Comparison of ENCODE assay signal across 17 mouse cellular contexts in genomic region chr3:50387280-50387679, GRCm38 (mm10). TPM values are rescaled to one million over a fixed set of nuclear protein-coding genes. Genes with fewer than 3 reads are reported as not detected.
DNase-seq lines count a peak whose midpoint lies in the region; ATAC-seq lines count a peak whose summit lies in the region.
"Had no signal": no experiment of that assay in that cellular context is flagged by ENCODE, and none has a peak within 500 bp of the region (broad histone marks: within the 10 kb centered on the region; RNA-seq: fewer than 3 reads in every experiment).

No protein-coding gene starts in this region.

- no peak for DNase-seq in hindbrain, embryonic 11.5 days (ENCODE audit: low spot score)
- DNase-seq in hindbrain, embryonic 14.5 days (ENCODE audit: low spot score) = no peak
- DNase-seq in retina, postnatal 1 day = peak; percentile 34
- no peak for DNase-seq in retina, embryonic 14.5 days (ENCODE audit: low spot score)
- DNase-seq: cerebellum, adult 8-10 months; gastrocnemius, postnatal 36 days; liver; right cerebral cortex, postnatal 25 days; thymus, adult 18-20 months had no signal

- H3K9ac ChIP-seq in hindbrain, embryonic 11.5 days (ENCODE audit: low read depth, low read length) = no peak overlapping the region
- H3K9ac ChIP-seq in hindbrain, embryonic 14.5 days = no peak overlapping the region
- no peak overlapping the region for H3K9ac ChIP-seq in limb, embryonic 13.5 days
- H3K9ac ChIP-seq: intestine, embryonic 15.5 days; neural tube, embryonic 12.5 days; stomach, embryonic 15.5 days had no signal

- no peaks in the 10 kb centered on the region for H3K27me3 ChIP-seq in hindbrain, embryonic 11.5 days (ENCODE audit: control insufficient read depth, insufficient read depth, low read length)
- H3K27me3 ChIP-seq in hindbrain, embryonic 14.5 days (ENCODE audit: control insufficient read depth, insufficient read depth, low read length) = no peaks in the 10 kb centered on the region
- no peaks in the 10 kb centered on the region for H3K27me3 ChIP-seq in limb, embryonic 13.5 days
- H3K27me3 ChIP-seq: intestine, embryonic 15.5 days; neural tube, embryonic 12.5 days; stomach, embryonic 15.5 days had no signal

- no peak overlapping the region for H3K4me3 ChIP-seq in hindbrain, embryonic 11.5 days (ENCODE audit: low read depth, low read length)
- H3K4me3 ChIP-seq in hindbrain, embryonic 14.5 days (replicated peaks; ENCODE audit: low read length) = no peak overlapping the region
- no peak overlapping the region for H3K4me3 ChIP-seq in limb, embryonic 13.5 days
- H3K4me3 ChIP-seq: intestine, embryonic 15.5 days; neural tube, embryonic 12.5 days; stomach, embryonic 15.5 days had no signal

- no peaks in the 10 kb centered on the region for H3K9me3 ChIP-seq in hindbrain, embryonic 11.5 days (ENCODE audit: control insufficient read depth, low read length)
- H3K9me3 ChIP-seq in hindbrain, embryonic 14.5 days (ENCODE audit: control insufficient read depth, low read length) = peaks cover 8% of the 10 kb centered on the region
- no peaks in the 10 kb centered on the region for H3K9me3 ChIP-seq in limb, embryonic 13.5 days
- H3K9me3 ChIP-seq: intestine, embryonic 15.5 days; neural tube, embryonic 12.5 days; stomach, embryonic 15.5 days had no signal

- H3K4me2 ChIP-seq in hindbrain, embryonic 11.5 days (replicated peaks; ENCODE audit: low read depth, low read length) = no peak overlapping the region
- H3K4me2 ChIP-seq in hindbrain, embryonic 14.5 days (replicated peaks) = no peak overlapping the region
- H3K4me2 ChIP-seq in limb, embryonic 13.5 days (replicated peaks) = no peak overlapping the region
- H3K4me2 ChIP-seq: intestine, embryonic 15.5 days; neural tube, embryonic 12.5 days; stomach, embryonic 15.5 days had no signal

- H3K27ac ChIP-seq in hindbrain, embryonic 11.5 days (ENCODE audit: low read depth, low read length) = no peak overlapping the region
- no peak overlapping the region for H3K27ac ChIP-seq in hindbrain, embryonic 14.5 days
- no peak overlapping the region for H3K27ac ChIP-seq in limb, embryonic 13.5 days
- H3K27ac ChIP-seq: intestine, embryonic 15.5 days; neural tube, embryonic 12.5 days; stomach, embryonic 15.5 days had no signal

- H3K36me3 ChIP-seq in hindbrain, embryonic 11.5 days (ENCODE audit: control insufficient read depth, insufficient read depth, low read length) = no peaks in the 10 kb centered on the region
- no peaks in the 10 kb centered on the region for H3K36me3 ChIP-seq in hindbrain, embryonic 14.5 days (replicated peaks; ENCODE audit: control insufficient read depth, insufficient read depth)
- no peaks in the 10 kb centered on the region for H3K36me3 ChIP-seq in limb, embryonic 13.5 days
- H3K36me3 ChIP-seq: intestine, embryonic 15.5 days; neural tube, embryonic 12.5 days; stomach, embryonic 15.5 days had no signal

- 37% methylated on average over 4 of the region's 4 CpGs for WGBS in hindbrain, embryonic 11.5 days
- 29% methylated on average over 4 of the region's 4 CpGs for WGBS in hindbrain, embryonic 14.5 days
- WGBS in limb, embryonic 13.5 days = 47% methylated on average over 4 of the region's 4 CpGs

- peak; percentile 57 for ATAC-seq in hindbrain, embryonic 11.5 days (ENCODE audit: low FRiP score)
- no peak for ATAC-seq in hindbrain, embryonic 14.5 days (ENCODE audit: low FRiP score)
- peak; percentile 55 for ATAC-seq in limb, embryonic 13.5 days (ENCODE audit: low FRiP score, low read depth)
- ATAC-seq in CD4-positive, CD25-positive, alpha-beta regulatory T cell, adult 4 months = no peak
- ATAC-seq in granulocyte monocyte progenitor cell, adult 5-6 weeks (replicated peaks; ENCODE audit: poor library complexity, severe bottlenecking) = no peak
- ATAC-seq: forebrain, embryonic 14.5 days; intestine, embryonic 15.5 days; lung, postnatal 0 days had no signal

- H3K4me1 ChIP-seq in hindbrain, embryonic 11.5 days (replicated peaks; ENCODE audit: control insufficient read depth, insufficient read depth, low read length) = 0 out of 2 replicates have a peak, but pooled peaks cover 3% of the 10 kb centered on the region
- peaks cover 5% of the 10 kb centered on the region for H3K4me1 ChIP-seq in hindbrain, embryonic 14.5 days (replicated peaks; ENCODE audit: control insufficient read depth, insufficient read depth, low read length)
- peaks cover 16% of the 10 kb centered on the region for H3K4me1 ChIP-seq in limb, embryonic 13.5 days
- H3K4me1 ChIP-seq: neural tube, embryonic 12.5 days had no signal

RNA-seq across cellular contexts. Expression of gene Slc7a11, which starts 56.1 kb away (rescaled TPM):
- 0.26 and 0.86 TPM in 2 replicates for polyA plus RNA-seq in hindbrain, embryonic 11.5 days (2014; fragmentation: Nextera tagmentation; extraction: Ambion mirVana)
- 6.0 and 6.3 TPM in 2 replicates for polyA plus RNA-seq in hindbrain, embryonic 14.5 days (2014; fragmentation: Nextera tagmentation; extraction: Ambion mirVana)
- polyA plus RNA-seq in limb, embryonic 13.5 days (2015; fragmentation: Nextera tagmentation; extraction: Ambion mirVana) = 2.0 and 2.6 TPM in 2 replicates
- under 1 TPM; 0.14 to 0.39 TPM for polyA plus RNA-seq in CD4-positive, CD25-positive, alpha-beta regulatory T cell, adult 4 months (2017; shearing (Covaris generic))
- 0.49 TPM in 1 of 2 replicates, not detected in the other for total RNA-seq in granulocyte monocyte progenitor cell, adult 5-6 weeks (2014; fragmentation: Nextera tagmentation)
- 1.5 and 2.4 TPM in 2 replicates for total RNA-seq in granulocyte monocyte progenitor cell, adult 5-6 weeks (2017)

Comparison
In these comparisons a context has a peak if more than half of its experiments do, and no peak if none do; other contexts are left out.
1. ATAC-seq: peak in hindbrain, embryonic 11.5 days (single experiment) and limb, embryonic 13.5 days (single experiment); none in hindbrain, embryonic 14.5 days (single experiment), CD4-positive, CD25-positive, alpha-beta regulatory T cell, adult 4 months (single experiment) and granulocyte monocyte progenitor cell, adult 5-6 weeks (single experiment).